Mouse (Mus musculus) stomach, embryonic 15.5 days (tissue): ENCODE data around the gene Igf2bp2. TPM values are rescaled to one million over a fixed set of nuclear protein-coding genes. Genes with fewer than 3 reads are reported as not detected.
A peak's percentile ranks its signal among the peaks of the same experiment; 100 is the strongest.

Experiments
- ATAC-seq: fragments of 200-750 bp; cut with Nextera tagmentation; 2 replicates; pipeline ENCODE4 v1.8.0; 2017; ENCODE audit warnings: low read depth, moderate number of reproducible peaks, moderate TSS enrichment; ENCODE audit not compliant: insufficient read depth, low FRiP score
- H3K27ac ChIP-seq: fragments of 300-500 bp; sonication (generic); 2 replicates; pipeline ENCODE4 v1.5.1; 2015; ENCODE audit warnings: mild to moderate bottlenecking, inconsistent platforms
- H3K27me3 ChIP-seq: fragments of 300-500 bp; sonication (generic); replicated peaks from 2 replicates; pipeline ENCODE4 v1.6.1; 2015; ENCODE audit warnings: inconsistent platforms
- H3K36me3 ChIP-seq: fragments of 300-500 bp; sonication (generic); 2 replicates; pipeline ENCODE4 v1.6.1; 2015; ENCODE audit warnings: inconsistent platforms
- H3K4me1 ChIP-seq: fragments of 300-500 bp; sonication (generic); 2 replicates; pipeline ENCODE4 v1.6.1; 2015; ENCODE audit warnings: inconsistent platforms
- H3K4me2 ChIP-seq: fragments of 300-500 bp; sonication (generic); 2 replicates; pipeline ENCODE4 v1.6.1; 2015; ENCODE audit warnings: mild to moderate bottlenecking, inconsistent platforms
- H3K4me3 ChIP-seq: fragments of 300-500 bp; sonication (generic); replicated peaks from 2 replicates; pipeline ENCODE4 v1.5.1; 2015; ENCODE audit warnings: inconsistent platforms
- H3K9ac ChIP-seq: fragments of 300-500 bp; sonication (generic); 2 replicates; pipeline ENCODE4 v1.6.1; 2015; ENCODE audit warnings: inconsistent platforms
- H3K9me3 ChIP-seq: fragments of 300-500 bp; sonication (generic); 2 replicates; pipeline ENCODE4 v1.6.1; 2016; ENCODE audit warnings: inconsistent platforms
- WGBS: fragments of 180-500 bp; shearing (Covaris S2); methylation state at CpG from one replicate; pipeline ENCODE4 v1.1.7; 2015; 5-methylcytosine and 5-hydroxymethylcytosine counted together
- polyA plus RNA-seq: library from polyadenylated mRNA; unstranded; fragments of >200 nt; fragmentation: Nextera tagmentation; extraction: Ambion mirVana; gene quantifications from 2 replicates; pipeline ENCODE4 v1.2.1, GENCODE M21; 2015

Gene Igf2bp2
- polyA plus RNA-seq, 1 experiment from 2014 or later, result 101 TPM

DNA sequence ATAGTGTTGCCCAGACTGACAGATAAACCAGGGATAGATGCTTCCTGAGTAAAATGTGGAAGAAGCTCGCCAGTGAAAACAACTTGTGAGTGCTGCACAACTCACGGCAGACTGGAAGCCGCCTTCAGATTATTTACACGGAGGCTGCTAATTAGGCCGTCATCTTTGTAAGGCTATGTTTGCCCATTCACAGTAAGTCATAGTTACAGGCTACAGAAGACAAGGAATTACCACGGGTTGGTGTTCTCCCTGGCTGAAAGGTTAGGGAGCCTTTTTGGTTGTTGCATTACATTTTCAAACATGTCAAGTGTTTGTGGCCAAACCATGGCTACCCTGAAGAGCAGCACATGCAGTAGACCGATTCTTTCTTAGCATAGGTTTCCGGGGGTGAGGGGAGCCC is 1.3 kb upstream of the Igf2bp2 start:
- H3K27ac ChIP-seq, result no peak overlapping the region
- H3K9ac ChIP-seq, result no peak overlapping the region
- 34% methylated on average over 8 of the region's 8 CpGs for WGBS

DNA sequence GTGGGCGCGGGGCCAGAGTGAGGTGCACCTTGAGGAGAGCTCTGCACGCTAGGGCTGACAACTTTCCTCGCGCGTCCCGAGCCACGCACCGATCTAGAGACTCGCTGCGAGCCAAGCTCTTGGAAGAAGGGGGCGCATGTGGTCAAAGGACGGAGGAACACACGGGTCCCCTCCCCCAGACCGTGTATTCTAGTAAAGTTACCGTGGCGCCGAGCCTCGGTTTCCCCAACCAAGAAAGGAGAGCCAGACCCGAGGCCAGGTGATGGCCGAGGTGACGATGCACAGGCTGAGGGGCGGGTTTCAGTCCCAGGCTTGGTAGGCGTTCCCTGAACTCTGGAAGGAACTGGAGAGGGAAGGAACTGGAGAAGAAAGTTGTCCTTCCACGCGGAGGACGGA is 355 bp upstream of the Igf2bp2 start:
- WGBS, result under 1% methylated on average over 27 of the region's 27 CpGs
- no peaks in the 10 kb centered on the region for H3K9me3 ChIP-seq

More for the DNA sequence above, 1.3 kb upstream of the Igf2bp2 start:
- no peaks in the 10 kb centered on the region for H3K9me3 ChIP-seq
- peak overlapping the region; percentile 99; the same call in 1 of the 2 replicates for H3K4me3 ChIP-seq
- H3K4me2 ChIP-seq, result peak overlapping the region; percentile 82
- H3K36me3 ChIP-seq, result no peaks in the 10 kb centered on the region
- H3K27me3 ChIP-seq, result no peaks in the 10 kb centered on the region
- no peak for ATAC-seq
- H3K4me1 ChIP-seq, result peaks cover 15% of the 10 kb centered on the region; the same call in 1 of the 2 replicates

GRCm38 (mm10) chr16:22162066-22162511 is 1.0 kb downstream of the Igf2bp2 start:
- peak overlapping the region; percentile 99 for H3K4me3 ChIP-seq
- no peaks in the 10 kb centered on the region for H3K27me3 ChIP-seq
- no peaks in the 10 kb centered on the region for H3K36me3 ChIP-seq
- peak overlapping the region; percentile 94 for H3K9ac ChIP-seq
- peak overlapping the region; percentile 82 for H3K4me2 ChIP-seq
- under 1% methylated on average over 19 of the region's 19 CpGs for WGBS
- H3K27ac ChIP-seq, result peak overlapping the region; percentile 93
- ATAC-seq, result no peak
- no peaks in the 10 kb centered on the region for H3K9me3 ChIP-seq
- H3K4me1 ChIP-seq, result peaks cover 15% of the 10 kb centered on the region; the same call in 1 of the 2 replicates

More for the DNA sequence above, 355 bp upstream of the Igf2bp2 start:
- H3K27ac ChIP-seq, result peak overlapping the region; percentile 93
- H3K4me1 ChIP-seq, result peaks cover 15% of the 10 kb centered on the region; the same call in 1 of the 2 replicates
- H3K4me2 ChIP-seq, result peak overlapping the region; percentile 82
- peak overlapping the region; percentile 94 for H3K9ac ChIP-seq
- no peaks in the 10 kb centered on the region for H3K36me3 ChIP-seq
- no peaks in the 10 kb centered on the region for H3K27me3 ChIP-seq
- ATAC-seq, result peak; percentile 56
- H3K4me3 ChIP-seq, result peak overlapping the region; percentile 99

- H3K9me3 ChIP-seq, result no peaks in the 10 kb centered on the region
- peak overlapping the region; percentile 94 for H3K9ac ChIP-seq
- ATAC-seq, result no peak
Measured at GRCm38 (mm10) chr16:22161351-22162065, 1.6 kb downstream of the Igf2bp2 start.

GRCm38 (mm10) chr16:22160386-22161145 is 2.5 kb downstream of the Igf2bp2 start:
- H3K9me3 ChIP-seq, result no peaks in the 10 kb centered on the region
- H3K9ac ChIP-seq, result no peak overlapping the region
- ATAC-seq, result no peak
- H3K36me3 ChIP-seq, result no peaks in the 10 kb centered on the region
- H3K27me3 ChIP-seq, result no peaks in the 10 kb centered on the region
- 1% methylated on average over 16 of the region's 16 CpGs for WGBS
- H3K27ac ChIP-seq, result no peak overlapping the region
- peak overlapping the region; percentile 99 for H3K4me3 ChIP-seq
- H3K4me2 ChIP-seq, result peak overlapping the region; percentile 82
- peaks cover 15% of the 10 kb centered on the region; the same call in 1 of the 2 replicates for H3K4me1 ChIP-seq

More at GRCm38 (mm10) chr16:22161351-22162065, 1.6 kb downstream of the Igf2bp2 start:
- peak overlapping the region; percentile 99 for H3K4me3 ChIP-seq
- H3K4me1 ChIP-seq, result peaks cover 15% of the 10 kb centered on the region; the same call in 1 of the 2 replicates
- no peaks in the 10 kb centered on the region for H3K27me3 ChIP-seq
- peak overlapping the region; percentile 82 for H3K4me2 ChIP-seq
- WGBS, result under 1% methylated on average over 71 of the region's 71 CpGs
- peak overlapping the region; percentile 93 for H3K27ac ChIP-seq
- no peaks in the 10 kb centered on the region for H3K36me3 ChIP-seq

- Histone ChIP-seq H3K4me3 (no peak overlapping the region), H3K9me3 (no peaks in the 10 kb centered on the region), H3K36me3 (no peaks in the 10 kb centered on the region), H3K4me2 (no peak overlapping the region), H3K27me3 (no peaks in the 10 kb centered on the region), H3K9ac (no peak overlapping the region), H3K4me1 (peaks cover 24% of the 10 kb centered on the region), H3K27ac (no peak overlapping the region)
- ATAC-seq, result no peak
- 90% methylated on average over 11 of the region's 11 CpGs for WGBS
Measured at GRCm38 (mm10) chr16:22152941-22153444, 10.1 kb downstream of the Igf2bp2 start.

DNA sequence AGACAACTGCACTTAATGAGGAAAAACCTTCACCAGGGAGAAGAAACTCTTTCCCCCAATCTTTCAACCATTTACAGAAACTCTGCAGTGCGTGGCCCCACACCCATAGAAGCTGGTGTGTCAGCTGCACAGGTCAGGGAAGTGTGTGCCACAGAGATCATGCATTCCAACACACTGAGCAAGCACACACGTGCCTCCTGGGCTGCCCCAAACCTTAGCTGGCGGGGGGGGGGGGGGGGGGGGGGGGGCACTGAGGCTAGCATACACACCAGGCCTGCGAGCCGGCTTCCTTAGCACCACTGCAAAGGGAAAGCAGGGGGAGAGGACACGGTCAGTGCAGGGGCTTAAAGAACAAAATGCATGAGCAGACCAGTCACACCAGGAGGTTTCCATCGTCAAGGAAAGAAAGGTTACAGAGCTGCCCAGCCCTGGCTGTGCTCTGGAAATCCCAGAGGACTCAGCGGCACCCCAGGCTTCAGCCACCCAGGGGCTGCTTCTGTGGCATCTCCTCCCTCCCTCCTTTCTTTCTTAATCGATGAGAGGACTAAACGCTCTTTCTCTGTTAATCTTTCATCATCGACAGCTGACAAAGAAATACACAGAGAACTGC is 11.3 kb downstream of the Igf2bp2 start:
- peak; percentile 45; the same call in 1 of the 2 replicates for ATAC-seq
- H3K9ac ChIP-seq, result no peak overlapping the region
- 0 out of 2 replicates have a peak overlapping the region, but pooled peaks have one; percentile 40 for H3K27ac ChIP-seq
- WGBS, result 17% methylated on average over 10 of the region's 11 CpGs
- H3K9me3 ChIP-seq, result no peaks in the 10 kb centered on the region
- no peak overlapping the region for H3K4me3 ChIP-seq
- no peak overlapping the region for H3K4me2 ChIP-seq
- H3K36me3 ChIP-seq, result no peaks in the 10 kb centered on the region
- H3K27me3 ChIP-seq, result no peaks in the 10 kb centered on the region
- peaks cover 24% of the 10 kb centered on the region for H3K4me1 ChIP-seq

- 27% methylated on average over 2 of the region's 2 CpGs for WGBS
- peaks cover 24% of the 10 kb centered on the region for H3K4me1 ChIP-seq
- ATAC-seq, result no peak
- H3K9ac ChIP-seq, result no peak overlapping the region
- no peaks in the 10 kb centered on the region for H3K36me3 ChIP-seq
- no peak overlapping the region for H3K27ac ChIP-seq
- no peaks in the 10 kb centered on the region for H3K9me3 ChIP-seq
- peak overlapping the region; percentile 13; the same call in 1 of the 2 replicates for H3K4me2 ChIP-seq
- no peak overlapping the region for H3K4me3 ChIP-seq
- H3K27me3 ChIP-seq, result no peaks in the 10 kb centered on the region
Measured at GRCm38 (mm10) chr16:22150421-22150820, 12.7 kb downstream of the Igf2bp2 start.

DNA sequence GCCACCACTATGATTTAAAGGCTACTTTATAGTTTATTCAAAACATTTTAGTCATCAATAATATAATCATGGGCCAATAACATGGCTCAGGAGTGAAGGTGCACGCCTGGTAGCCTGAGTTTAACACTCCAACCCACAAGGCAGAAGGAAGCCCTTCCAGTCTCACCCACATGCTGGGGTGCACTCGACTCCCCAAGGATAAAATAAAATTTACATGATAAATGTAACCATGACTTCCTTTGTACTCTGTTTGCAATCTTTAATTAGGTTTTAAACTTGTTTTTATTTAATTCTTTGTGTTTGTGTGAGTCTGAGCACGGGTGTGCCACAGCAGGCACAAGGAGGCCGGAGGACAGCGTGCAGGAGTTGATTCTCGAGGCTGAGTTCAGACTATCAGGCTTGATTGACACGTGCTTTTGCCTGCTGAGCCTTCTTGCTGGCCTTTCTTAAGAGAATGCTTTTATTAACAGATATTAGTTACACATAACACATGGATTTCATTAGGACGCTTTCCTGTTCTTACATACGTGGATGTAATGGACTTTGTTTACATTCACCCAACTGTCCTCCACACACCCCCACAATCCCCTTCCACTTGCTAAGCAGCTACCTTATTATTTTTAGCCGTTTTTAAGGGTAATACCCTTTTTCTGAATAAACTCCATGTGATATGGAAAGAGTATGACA is 13.3 kb downstream of the Igf2bp2 start:
- peaks cover 24% of the 10 kb centered on the region for H3K4me1 ChIP-seq
- no peak overlapping the region for H3K27ac ChIP-seq
- H3K4me2 ChIP-seq, result no peak overlapping the region
- no peaks in the 10 kb centered on the region for H3K36me3 ChIP-seq
- WGBS, result 50% methylated on average over 10 of the region's 10 CpGs
- H3K27me3 ChIP-seq, result no peaks in the 10 kb centered on the region
- no peak overlapping the region for H3K4me3 ChIP-seq
- ATAC-seq, result no peak
- no peaks in the 10 kb centered on the region for H3K9me3 ChIP-seq
- no peak overlapping the region for H3K9ac ChIP-seq

DNA sequence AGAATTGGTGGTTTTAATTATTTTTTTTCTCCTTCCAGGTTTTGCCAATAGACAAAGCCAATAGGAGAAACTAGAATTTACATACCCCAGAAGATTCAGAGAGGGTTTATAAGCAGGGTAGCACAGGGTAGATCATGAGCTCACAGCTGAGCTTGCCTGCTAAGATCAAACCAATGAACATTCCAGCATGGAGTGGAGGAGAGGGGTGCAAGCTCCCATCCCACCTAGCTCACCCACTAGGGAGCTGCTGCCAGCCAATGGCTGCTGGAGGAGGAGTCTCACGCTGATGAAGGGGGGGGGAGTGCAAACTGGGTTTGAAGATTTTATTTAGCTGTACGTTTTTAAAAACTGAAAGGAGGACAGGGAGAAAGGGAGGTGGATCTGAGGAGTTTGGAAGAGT is 14.0 kb downstream of the Igf2bp2 start:
- Histone ChIP-seq H3K9me3 (no peaks in the 10 kb centered on the region), H3K27ac (no peak overlapping the region), H3K4me3 (no peak overlapping the region), H3K27me3 (no peaks in the 10 kb centered on the region), H3K36me3 (no peaks in the 10 kb centered on the region), H3K4me2 (no peak overlapping the region), H3K4me1 (peaks cover 21% of the 10 kb centered on the region), H3K9ac (no peak overlapping the region)
- ATAC-seq, result no peak
- WGBS, result 37% methylated on average over 2 of the region's 2 CpGs

GRCm38 (mm10) chr16:22147131-22147530 is 16.0 kb downstream of the Igf2bp2 start:
- no peak overlapping the region for H3K9ac ChIP-seq
- H3K4me1 ChIP-seq, result peaks cover 18% of the 10 kb centered on the region
- H3K4me3 ChIP-seq, result no peak overlapping the region
- no peak overlapping the region for H3K27ac ChIP-seq
- H3K9me3 ChIP-seq, result no peaks in the 10 kb centered on the region
- 0 out of 2 replicates have a peak, but pooled peaks cover 4% of the 10 kb centered on the region for H3K36me3 ChIP-seq
- ATAC-seq, result no peak
- WGBS, result 50% methylated on average over 1 of the region's 1 CpGs
- no peak overlapping the region for H3K4me2 ChIP-seq
- H3K27me3 ChIP-seq, result no peaks in the 10 kb centered on the region
